Comparison of ENCODE assay signal across 28 mouse cellular contexts in the genomic region with DNA sequence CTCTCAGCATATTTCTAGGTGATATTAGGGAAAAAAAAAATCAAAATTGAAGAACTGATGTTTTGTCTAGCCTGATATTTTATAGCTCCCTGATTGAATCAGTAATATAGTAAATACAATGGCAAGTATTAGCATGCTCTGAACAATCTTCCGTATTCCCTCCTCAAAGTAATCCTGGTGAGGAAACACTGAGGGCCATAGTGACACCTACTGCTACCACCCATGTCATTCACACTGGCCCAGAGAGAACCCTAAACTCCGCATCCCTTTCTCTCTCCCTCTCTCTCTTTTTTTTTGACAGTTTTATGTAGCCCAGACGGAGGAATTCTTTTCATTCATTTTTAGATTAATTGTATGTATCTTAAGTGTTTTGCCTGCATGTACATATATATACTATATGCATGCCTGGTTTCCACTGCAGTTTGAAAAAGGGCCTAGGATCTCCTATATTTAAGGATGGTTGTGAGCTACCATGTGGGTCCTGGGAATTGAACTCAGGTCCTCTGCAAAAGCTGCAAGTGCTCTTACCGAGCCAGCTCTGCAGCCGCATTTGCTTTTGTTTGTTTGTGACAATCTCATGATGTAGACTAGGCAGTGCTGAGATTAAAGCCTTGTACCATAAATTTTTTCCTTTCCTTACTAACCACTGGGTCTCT.
"Had no signal": no experiment of that assay in that cellular context is flagged by ENCODE, and none has a peak within 500 bp of the region (broad histone marks: within the 10 kb centered on the region; RNA-seq: fewer than 3 reads in every experiment).

No protein-coding gene starts in this region.

- H3K4me2 ChIP-seq: embryonic facial prominence, embryonic 12.5 days; embryonic facial prominence, embryonic 13.5 days; embryonic facial prominence, embryonic 15.5 days; forebrain, embryonic 12.5 days; forebrain, embryonic 13.5 days; forebrain, embryonic 15.5 days had no signal

- DNase-seq: cerebellum, adult 8-10 months; cerebellum, adult 9-10 months; cerebellum, adult 9-11 months; cerebellum, postnatal 10 days; cerebellum, postnatal 14 days; cerebellum, postnatal 25 days; cerebellum, postnatal 36 days; embryo, embryonic 11 days; forebrain, postnatal 0 days; gastrocnemius, adult 2 months; gastrocnemius, postnatal 10 days; gastrocnemius, postnatal 14 days; gastrocnemius, postnatal 25 days; gastrocnemius, postnatal 36 days; heart, adult 11 months; heart, adult 18-20 months; heart, adult 2 months had no signal

- H3K4me3 ChIP-seq: embryonic facial prominence, embryonic 10.5 days; embryonic facial prominence, embryonic 12.5 days; embryonic facial prominence, embryonic 13.5 days; embryonic facial prominence, embryonic 15.5 days; erythroblast, embryonic 14.5 days; forebrain, embryonic 10.5 days; forebrain, embryonic 12.5 days; forebrain, embryonic 13.5 days; forebrain, embryonic 15.5 days; gastrocnemius, adult 2 months; heart, adult 2 months had no signal

- H3K9ac ChIP-seq: embryonic facial prominence, embryonic 12.5 days; embryonic facial prominence, embryonic 13.5 days; embryonic facial prominence, embryonic 15.5 days; forebrain, embryonic 12.5 days; forebrain, embryonic 13.5 days; forebrain, embryonic 15.5 days; forebrain, postnatal 0 days had no signal

- H3K27ac ChIP-seq: embryonic facial prominence, embryonic 10.5 days; embryonic facial prominence, embryonic 12.5 days; embryonic facial prominence, embryonic 13.5 days; embryonic facial prominence, embryonic 15.5 days; forebrain, embryonic 10.5 days; forebrain, embryonic 12.5 days; forebrain, embryonic 13.5 days; forebrain, embryonic 15.5 days; gastrocnemius, adult 2 months; heart, adult 2 months had no signal

- H3K9me3 ChIP-seq: embryonic facial prominence, embryonic 10.5 days; embryonic facial prominence, embryonic 12.5 days; embryonic facial prominence, embryonic 13.5 days; embryonic facial prominence, embryonic 15.5 days; forebrain, embryonic 10.5 days; forebrain, embryonic 12.5 days; forebrain, embryonic 13.5 days; forebrain, embryonic 15.5 days had no signal

- H3K27me3 ChIP-seq: embryonic facial prominence, embryonic 12.5 days; embryonic facial prominence, embryonic 13.5 days; embryonic facial prominence, embryonic 15.5 days; forebrain, embryonic 12.5 days; forebrain, embryonic 13.5 days; forebrain, embryonic 15.5 days had no signal

- H3K4me1 ChIP-seq: embryonic facial prominence, embryonic 10.5 days; embryonic facial prominence, embryonic 12.5 days; embryonic facial prominence, embryonic 13.5 days; embryonic facial prominence, embryonic 15.5 days; forebrain, embryonic 10.5 days; forebrain, embryonic 12.5 days; forebrain, embryonic 13.5 days; forebrain, embryonic 15.5 days had no signal

- ATAC-seq: forebrain, embryonic 13.5 days; forebrain, embryonic 14.5 days; forebrain, embryonic 15.5 days; forebrain, embryonic 16.5 days; forebrain, postnatal 0 days had no signal
